Mouse (Mus musculus) ES-E14 (cell line): ENCODE data around the gene Palld.

Experiments used
- MAFK ChIP-seq: IDR thresholded peaks from 2 replicates; pipeline ENCODE4 v1.6.1; 2014; ENCODE audit warnings: mild to moderate bottlenecking, low read depth, low read length, inconsistent platforms; ENCODE audit not compliant: insufficient read depth
- ZC3H11A ChIP-seq: IDR thresholded peaks from 2 replicates; pipeline ENCODE4 v1.6.1; 2012; ENCODE audit warnings: low read depth, mild to moderate bottlenecking, inconsistent platforms, low read length, borderline replicate concordance
- ZNF384 ChIP-seq: IDR thresholded peaks from 2 replicates; pipeline ENCODE4 v1.6.1; 2012; ENCODE audit warnings: low read depth, low read length, inconsistent platforms

DNA sequence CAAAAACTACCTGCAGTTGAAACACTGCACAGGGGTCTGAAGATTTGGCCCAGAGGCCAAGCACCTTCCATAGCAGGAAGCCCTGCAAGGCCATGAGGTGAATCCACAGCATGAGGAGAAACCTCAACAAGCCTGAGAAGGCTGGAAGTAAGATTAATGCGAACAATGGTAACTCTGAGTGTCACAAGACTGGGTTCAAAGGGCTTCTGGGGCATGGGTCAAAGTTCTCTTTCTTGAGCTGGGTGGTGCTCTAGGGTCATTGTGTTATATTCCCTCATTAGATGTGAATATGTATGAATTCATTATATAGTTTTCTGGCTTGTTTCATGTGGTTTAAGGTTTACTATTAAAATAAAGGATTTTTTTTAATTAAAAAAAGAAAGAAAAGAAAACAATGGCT is 267.7 kb downstream of the Palld start:
- TF ChIP-seq ZC3H11A (no peak), ZNF384 (no peak), MAFK (no peak)
